Mouse (Mus musculus): ENCODE results near the gene Trim33. TPM values are rescaled to one million over a fixed set of nuclear protein-coding genes. Genes with fewer than 3 reads are reported as not detected.

Gene Trim33
- polyA plus RNA-seq, 2 experiments: 4.7 to 6.7 TPM

GRCm38 (mm10) chr3:103246627-103247260 is 32.3 kb upstream of the Trim33 start:
- WGBS (ENCODE audit: insufficient replicate concordance): 65% methylated on average over 17 of the region's 17 CpGs

GRCm38 (mm10) chr3:103256089-103256819 is 22.8 kb upstream of the Trim33 start:
- no peak; the same call in 1 of the 2 replicates for TF ChIP-seq EP300 (IDR thresholded peaks at IDR 0.05; ENCODE audit: low read depth)
- no peak for TF ChIP-seq CTCF (IDR thresholded peaks at IDR 0.05; ENCODE audit: low read depth)
- Histone ChIP-seq H3K9me3 (ENCODE audit: control insufficient read depth, low read length) (no peaks in the 10 kb centered on the region), H3K27me3 (ENCODE audit: control insufficient read depth, insufficient read depth, low read length) (no peaks in the 10 kb centered on the region), H3K36me3 (replicated peaks; ENCODE audit: control insufficient read depth, insufficient read depth, low read depth) (no peaks in the 10 kb centered on the region), H3K9ac (replicated peaks) (no peak overlapping the region), H3K4me3 (ENCODE audit: insufficient read depth in 1 of 2, low read depth in 2 of 2, low read length in 2 of 2) (no peak overlapping the region), H3K4me2 (ENCODE audit: low read depth) (no peak overlapping the region), H3K27ac (no peak overlapping the region), H3K4me1 (replicated peaks; ENCODE audit: control insufficient read depth in 2 of 2, insufficient read depth in 2 of 2, low read length in 1 of 2) (peaks cover 7 to 9% of the 10 kb centered on the region in 2 experiments)
- ATAC-seq (ENCODE audit: insufficient read depth) (peak; percentile 86), DNase-seq (ENCODE audit: low read depth in 3 of 3, low spot score in 3 of 3) (no peak)
- 5% methylated on average over 10 of the region's 10 CpGs for WGBS (ENCODE audit: insufficient replicate concordance)

More at GRCm38 (mm10) chr3:103246627-103247260, 32.3 kb upstream of the Trim33 start:
- no peak overlapping the region for H3K4me2 ChIP-seq (ENCODE audit: low read depth)
- no peak overlapping the region for H3K4me3 ChIP-seq (ENCODE audit: insufficient read depth in 1 of 2, low read depth in 2 of 2, low read length in 2 of 2)
- ATAC-seq (ENCODE audit: insufficient read depth) (no peak), DNase-seq (ENCODE audit: low read depth in 3 of 3, low spot score in 3 of 3) (no peak)
- H3K4me1 ChIP-seq (replicated peaks; ENCODE audit: control insufficient read depth in 2 of 2, insufficient read depth in 2 of 2, low read length in 1 of 2): no peaks in the 10 kb centered on the region
- no peaks in the 10 kb centered on the region for H3K9me3 ChIP-seq (ENCODE audit: control insufficient read depth, low read length)
- no peaks in the 10 kb centered on the region for H3K36me3 ChIP-seq (replicated peaks; ENCODE audit: control insufficient read depth, insufficient read depth, low read depth)
- TF ChIP-seq CTCF (IDR thresholded peaks at IDR 0.05; ENCODE audit: low read depth) (no peak), EP300 (IDR thresholded peaks at IDR 0.05; ENCODE audit: low read depth) (no peak)
- no peak overlapping the region for H3K9ac ChIP-seq (replicated peaks)
- H3K27me3 ChIP-seq (ENCODE audit: control insufficient read depth, insufficient read depth, low read length): no peaks in the 10 kb centered on the region
- H3K27ac ChIP-seq: no peak overlapping the region

- Histone ChIP-seq H3K9me3 (ENCODE audit: control insufficient read depth, low read length) (no peaks in the 10 kb centered on the region), H3K27ac (no peak overlapping the region), H3K4me1 (replicated peaks; ENCODE audit: control insufficient read depth in 2 of 2, insufficient read depth in 2 of 2, low read length in 1 of 2) (no peaks in the 10 kb centered on the region), H3K36me3 (replicated peaks; ENCODE audit: control insufficient read depth, insufficient read depth, low read depth) (no peaks in the 10 kb centered on the region), H3K9ac (replicated peaks) (no peak overlapping the region), H3K4me3 (ENCODE audit: insufficient read depth in 1 of 2, low read depth in 2 of 2, low read length in 2 of 2) (no peak overlapping the region), H3K27me3 (ENCODE audit: control insufficient read depth, insufficient read depth, low read length) (no peaks in the 10 kb centered on the region), H3K4me2 (ENCODE audit: low read depth) (no peak overlapping the region)
- ATAC-seq (ENCODE audit: insufficient read depth) (no peak), DNase-seq (ENCODE audit: low read depth in 3 of 3, low spot score in 3 of 3) (no peak)
- 67% methylated on average over 12 of the region's 12 CpGs for WGBS (ENCODE audit: insufficient replicate concordance)
- TF ChIP-seq EP300 (IDR thresholded peaks at IDR 0.05; ENCODE audit: low read depth): no peak
- no peak for TF ChIP-seq CTCF (IDR thresholded peaks at IDR 0.05; ENCODE audit: low read depth)
These were observed 16.2 kb upstream of the Trim33 start for GRCm38 (mm10) chr3:103262802-103263417.

GRCm38 (mm10) chr3:103278561-103279181 is 422 bp upstream of the Trim33 start:
- no peaks in the 10 kb centered on the region for H3K36me3 ChIP-seq (replicated peaks; ENCODE audit: control insufficient read depth, insufficient read depth, low read depth)
- peak overlapping the region; percentile 54 for H3K27ac ChIP-seq
- no peaks in the 10 kb centered on the region for H3K9me3 ChIP-seq (ENCODE audit: control insufficient read depth, low read length)
- H3K4me2 ChIP-seq (ENCODE audit: low read depth): peak overlapping the region; percentile 86
- WGBS (ENCODE audit: insufficient replicate concordance): 16% methylated on average over 11 of the region's 11 CpGs
- DNase-seq (ENCODE audit: low read depth in 3 of 3, low spot score in 3 of 3) (peak; percentile 14 to 43 (median 31)), ATAC-seq (ENCODE audit: insufficient read depth) (no peak)
- peak overlapping the region; percentile 95 for H3K9ac ChIP-seq (replicated peaks)
- H3K27me3 ChIP-seq (ENCODE audit: control insufficient read depth, insufficient read depth, low read length): no peaks in the 10 kb centered on the region
- H3K4me1 ChIP-seq (replicated peaks; ENCODE audit: control insufficient read depth in 2 of 2, insufficient read depth in 2 of 2, low read length in 1 of 2): peaks cover 12 to 18% of the 10 kb centered on the region in 2 experiments
- TF ChIP-seq EP300 (IDR thresholded peaks at IDR 0.05; ENCODE audit: low read depth): no peak
- TF ChIP-seq CTCF (IDR thresholded peaks at IDR 0.05; ENCODE audit: low read depth): no peak
- peak overlapping the region; percentile 69 to 71 for H3K4me3 ChIP-seq (ENCODE audit: insufficient read depth in 1 of 2, low read depth in 2 of 2, low read length in 2 of 2)
